Mouse (Mus musculus) embryonic fibroblast, embryonic 13.5 days (primary cell): ENCODE measurements at regions not wholly inside any gene's neighbourhood (a gene's known extent, or its start where the extent isn't known, plus 50 kb on each side); places are given as distances from the start of the nearest gene placed in this dataset.

ENCODE experiments used
- CTCF ChIP-seq: IDR thresholded peaks from 2 replicates; pipeline ENCODE4 v1.5.1; 2011; ENCODE audit warnings: mild to moderate bottlenecking, control low read depth, low read length, moderate library complexity, borderline replicate concordance; ENCODE audit not compliant: insufficient read depth
- POLR2A ChIP-seq: IDR thresholded peaks from 2 replicates; pipeline ENCODE4 v1.6.1; 2011; ENCODE audit warnings: low read depth, mild to moderate bottlenecking, control low read depth, low read length, moderate library complexity

GRCm38 (mm10) chr3:109249989-109250388, 90.5 kb upstream of the Vav3 start:
- no peak for TF ChIP-seq CTCF
- TF ChIP-seq POLR2A = no peak
